Mouse (Mus musculus): ENCODE data around the gene Mamdc4. TPM values are rescaled to one million over a fixed set of nuclear protein-coding genes. Genes with fewer than 3 reads are reported as not detected.
A peak's percentile ranks its signal among the peaks of the same experiment; 100 is the strongest.

Gene Mamdc4
- polyA plus RNA-seq, 1 experiment from 2014 or later: 74.5 TPM

GRCm38 (mm10) chr2:25581294-25581864 is 6.7 kb upstream of the Mamdc4 start, which contains the start of gene Ajm1:
Gene Ajm1, minus strand, starts transcription at chr2:25581757.
- ATAC-seq (ENCODE audit: insufficient read depth, low FRiP score, low read depth): peak; percentile 61; the same call in 1 of the 2 replicates
- H3K36me3 ChIP-seq: peaks cover 16% of the 10 kb centered on the region
- no peaks in the 10 kb centered on the region for H3K9me3 ChIP-seq
- H3K27me3 ChIP-seq (replicated peaks): peaks cover 50% of the 10 kb centered on the region
- H3K4me2 ChIP-seq: peak within 1 kb of the TSS; percentile 77
- H3K4me3 ChIP-seq (replicated peaks): peak within 1 kb of the TSS; percentile 40
- peaks cover 56% of the 10 kb centered on the region for H3K4me1 ChIP-seq
- H3K9ac ChIP-seq: no peak within 1 kb of the TSS
- H3K27ac ChIP-seq: peak within 1 kb of the TSS; percentile 18; the same call in 1 of the 2 replicates
- WGBS: 4% methylated on average over 19 of the region's 19 CpGs

DNA sequence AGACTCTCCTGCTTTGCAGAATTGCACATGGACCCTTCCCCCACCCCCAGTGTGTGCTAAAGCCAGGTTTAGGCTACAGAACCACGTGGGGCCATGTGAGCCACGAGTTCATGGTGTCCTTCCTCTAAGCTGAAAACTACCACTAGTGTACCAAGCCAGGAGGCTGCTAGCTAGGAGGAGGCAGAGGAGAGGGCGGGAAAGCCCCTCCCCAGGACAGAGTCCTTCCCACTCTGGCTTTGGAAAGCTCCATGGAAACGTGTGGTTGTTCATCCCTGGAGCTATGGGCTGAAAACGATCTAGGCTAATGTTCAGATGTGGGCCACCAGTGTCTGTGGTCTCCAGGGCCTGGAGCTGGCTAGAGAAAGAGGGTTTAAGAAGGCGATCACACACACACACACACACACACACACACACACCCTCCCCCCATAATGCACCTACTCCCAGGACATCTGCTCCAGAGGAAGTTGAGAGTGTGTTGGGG is 6.0 kb upstream of the Mamdc4 start:
- WGBS: 44% methylated on average over 6 of the region's 6 CpGs
- Histone ChIP-seq H3K36me3 (peaks cover 16% of the 10 kb centered on the region), H3K4me3 (replicated peaks) (peak overlapping the region; percentile 40; the same call in 1 of the 2 replicates), H3K4me1 (peaks cover 60% of the 10 kb centered on the region), H3K9ac (no peak overlapping the region), H3K4me2 (no peak overlapping the region), H3K27me3 (replicated peaks) (peaks cover 52% of the 10 kb centered on the region), H3K27ac (no peak overlapping the region), H3K9me3 (no peaks in the 10 kb centered on the region)
- ATAC-seq (ENCODE audit: insufficient read depth, low FRiP score, low read depth): no peak

DNA sequence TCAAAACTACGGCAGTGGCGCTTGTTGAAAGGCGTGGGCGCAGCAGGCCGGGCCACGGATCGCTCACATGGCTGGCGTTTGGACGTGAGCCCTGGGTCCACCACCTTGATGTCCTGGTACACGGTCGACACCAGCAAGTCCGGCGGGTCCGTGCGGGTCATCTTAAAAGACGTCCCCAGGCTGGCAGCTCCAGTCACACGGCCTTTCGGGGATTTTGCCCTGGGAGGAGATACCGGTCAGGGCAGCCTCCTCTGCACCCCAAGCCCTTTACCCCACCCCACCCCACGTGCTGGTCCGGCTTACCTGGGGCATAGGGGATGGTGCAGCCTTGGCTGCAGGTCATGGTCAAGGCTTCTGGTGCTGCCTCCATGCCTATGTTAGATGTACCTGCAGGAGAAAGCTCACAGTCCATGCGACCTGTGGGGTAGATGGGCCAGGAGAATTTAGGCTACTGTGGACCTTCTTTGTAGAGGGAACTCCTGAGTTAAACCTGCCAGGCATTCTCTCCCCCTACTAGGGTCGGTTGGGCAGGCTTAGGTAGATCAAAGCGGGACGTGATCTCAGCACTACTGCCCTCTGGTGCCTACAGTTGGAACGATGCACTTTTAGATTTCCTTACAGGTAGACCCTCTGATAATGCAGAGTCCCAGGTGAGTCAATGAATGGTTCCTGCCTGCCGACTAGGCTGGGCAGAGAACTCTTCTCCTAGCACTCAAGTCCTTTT is 5.3 kb upstream of the Mamdc4 start:
- H3K4me1 ChIP-seq: peaks cover 64% of the 10 kb centered on the region
- no peak for ATAC-seq (ENCODE audit: insufficient read depth, low FRiP score, low read depth)

DNA sequence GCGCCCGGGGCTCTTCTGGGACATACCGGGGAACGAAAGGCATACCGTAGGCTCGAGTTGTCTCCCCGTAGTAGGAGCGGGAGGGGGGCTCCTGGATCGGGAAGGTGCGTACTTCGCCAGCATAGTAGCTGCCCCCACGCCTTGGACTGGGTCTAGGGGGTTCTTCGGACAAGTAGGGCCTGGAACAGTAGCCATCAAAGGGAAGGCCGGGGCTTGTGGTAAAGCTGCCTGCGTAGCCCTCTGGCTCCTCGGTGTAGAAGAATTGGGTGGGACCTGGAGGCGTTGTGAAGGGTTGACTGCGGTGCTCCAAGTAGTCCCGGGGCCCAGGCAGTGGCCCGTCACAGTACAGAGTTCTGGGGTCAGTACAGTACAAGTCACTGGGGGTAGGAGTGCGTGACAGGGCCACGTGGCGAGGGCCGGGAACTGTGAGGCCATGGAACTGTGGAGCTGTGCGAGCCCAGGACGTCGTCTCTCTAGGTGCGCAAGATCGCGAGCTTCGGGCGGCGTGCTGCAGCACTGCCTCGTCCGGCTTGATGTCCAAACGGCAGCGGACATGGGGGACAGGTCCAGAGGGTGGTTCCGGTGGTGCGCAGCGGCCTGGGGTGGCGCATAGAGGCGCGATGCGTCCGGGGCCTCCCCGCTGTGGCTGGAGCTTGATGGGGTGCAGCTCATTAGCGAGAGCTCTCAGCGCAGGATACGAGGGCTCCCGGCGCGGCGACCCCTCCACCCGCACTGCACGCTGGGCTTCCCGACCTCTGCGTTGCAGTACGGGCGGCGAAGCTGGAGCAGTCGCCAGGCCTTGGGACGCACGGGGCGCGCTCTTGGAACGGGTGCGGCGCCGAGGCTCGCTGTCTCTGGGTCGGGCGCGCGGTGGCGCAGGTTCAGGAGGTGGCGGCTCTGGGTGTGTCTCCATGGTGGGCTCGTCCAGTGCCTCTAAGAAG is 4.4 kb upstream of the Mamdc4 start:
- Histone ChIP-seq H3K9me3 (no peaks in the 10 kb centered on the region), H3K27ac (no peak overlapping the region), H3K9ac (no peak overlapping the region), H3K27me3 (replicated peaks) (peaks cover 52% of the 10 kb centered on the region), H3K36me3 (peaks cover 6% of the 10 kb centered on the region), H3K4me2 (peak overlapping the region; percentile 51), H3K4me3 (replicated peaks) (peak overlapping the region; percentile 22), H3K4me1 (peaks cover 66% of the 10 kb centered on the region)
- ATAC-seq (ENCODE audit: insufficient read depth, low FRiP score, low read depth): no peak
- 7% methylated on average over 77 of the region's 77 CpGs for WGBS

More for the DNA sequence above, 5.3 kb upstream of the Mamdc4 start:
- Histone ChIP-seq H3K9me3 (no peaks in the 10 kb centered on the region), H3K9ac (no peak overlapping the region), H3K4me3 (replicated peaks) (peak overlapping the region; percentile 22), H3K27ac (no peak overlapping the region), H3K4me2 (peak overlapping the region; percentile 51), H3K27me3 (replicated peaks) (peaks cover 52% of the 10 kb centered on the region), H3K36me3 (peaks cover 9% of the 10 kb centered on the region)
- WGBS: 8% methylated on average over 27 of the region's 27 CpGs

GRCm38 (mm10) chr2:25577951-25578795 is 3.5 kb upstream of the Mamdc4 start:
- H3K9ac ChIP-seq: no peak overlapping the region; the same call in 1 of the 2 replicates
- H3K4me1 ChIP-seq: peaks cover 74% of the 10 kb centered on the region
- peaks cover 52% of the 10 kb centered on the region for H3K27me3 ChIP-seq (replicated peaks)
- 7% methylated on average over 75 of the region's 75 CpGs for WGBS
- no peak overlapping the region for H3K27ac ChIP-seq
- peaks cover 4% of the 10 kb centered on the region for H3K36me3 ChIP-seq
- H3K4me3 ChIP-seq (replicated peaks): peak overlapping the region; percentile 22
- no peak for ATAC-seq (ENCODE audit: insufficient read depth, low FRiP score, low read depth)
- H3K4me2 ChIP-seq: peak overlapping the region; percentile 51
- no peaks in the 10 kb centered on the region for H3K9me3 ChIP-seq

GRCm38 (mm10) chr2:25576965-25577891 is 2.6 kb upstream of the Mamdc4 start:
- Histone ChIP-seq H3K27ac (no peak overlapping the region), H3K27me3 (replicated peaks) (peaks cover 52% of the 10 kb centered on the region), H3K4me2 (peak overlapping the region; percentile 51), H3K36me3 (no peaks in the 10 kb centered on the region), H3K9me3 (no peaks in the 10 kb centered on the region), H3K9ac (no peak overlapping the region), H3K4me3 (replicated peaks) (peak overlapping the region; percentile 22), H3K4me1 (peaks cover 67% of the 10 kb centered on the region)
- 17% methylated on average over 92 of the region's 92 CpGs for WGBS
- no peak for ATAC-seq (ENCODE audit: insufficient read depth, low FRiP score, low read depth)

DNA sequence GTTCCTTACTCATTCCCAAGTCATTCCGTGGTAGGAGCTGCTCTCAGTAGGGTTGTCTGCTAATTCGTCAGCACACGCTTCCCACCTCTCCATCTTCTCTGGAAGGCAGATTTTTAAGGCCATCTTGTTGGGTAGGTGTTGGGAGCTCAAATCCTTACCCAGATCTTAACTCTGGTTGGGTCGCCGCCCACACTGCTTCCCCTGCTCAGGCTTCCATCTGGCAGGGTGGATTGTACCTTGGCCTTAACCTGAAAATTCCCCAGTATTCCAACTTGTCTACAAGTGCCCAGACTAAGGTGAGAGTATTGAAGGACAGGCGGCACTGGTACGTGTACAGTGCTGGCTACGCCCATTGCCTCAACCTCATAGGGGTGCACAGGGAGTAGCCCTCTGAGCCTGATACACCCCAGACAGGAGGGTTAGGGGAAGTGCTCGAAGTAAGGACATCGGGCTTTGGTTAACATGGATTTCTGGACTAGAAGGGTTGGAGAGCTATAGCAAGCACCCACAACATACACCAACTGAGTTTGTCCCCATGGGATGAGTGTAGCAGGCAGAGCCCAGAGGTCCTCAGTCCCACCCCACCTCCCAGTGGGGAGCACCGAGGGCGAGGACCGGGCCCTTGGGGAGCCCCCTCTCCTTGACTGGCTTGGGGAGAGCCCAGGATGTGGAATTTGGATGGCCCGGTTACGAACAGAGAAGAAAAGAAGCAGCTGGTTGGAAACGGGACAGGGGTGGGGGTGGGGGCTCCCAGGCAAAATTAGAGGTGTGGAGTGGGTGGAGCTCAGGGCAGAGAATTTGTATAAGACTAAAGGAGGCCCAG is 1.6 kb upstream of the Mamdc4 start:
- peak overlapping the region; percentile 89; the same call in 1 of the 2 replicates for H3K27ac ChIP-seq
- WGBS: 74% methylated on average over 16 of the region's 16 CpGs
- ATAC-seq (ENCODE audit: insufficient read depth, low FRiP score, low read depth): no peak
- H3K36me3 ChIP-seq: no peaks in the 10 kb centered on the region
- H3K4me2 ChIP-seq: peak overlapping the region; percentile 92; the same call in 1 of the 2 replicates
- no peaks in the 10 kb centered on the region for H3K9me3 ChIP-seq
- no peak overlapping the region for H3K9ac ChIP-seq
- peaks cover 61% of the 10 kb centered on the region for H3K4me1 ChIP-seq
- peaks cover 50% of the 10 kb centered on the region for H3K27me3 ChIP-seq (replicated peaks)
- H3K4me3 ChIP-seq (replicated peaks): peak overlapping the region; percentile 50

DNA sequence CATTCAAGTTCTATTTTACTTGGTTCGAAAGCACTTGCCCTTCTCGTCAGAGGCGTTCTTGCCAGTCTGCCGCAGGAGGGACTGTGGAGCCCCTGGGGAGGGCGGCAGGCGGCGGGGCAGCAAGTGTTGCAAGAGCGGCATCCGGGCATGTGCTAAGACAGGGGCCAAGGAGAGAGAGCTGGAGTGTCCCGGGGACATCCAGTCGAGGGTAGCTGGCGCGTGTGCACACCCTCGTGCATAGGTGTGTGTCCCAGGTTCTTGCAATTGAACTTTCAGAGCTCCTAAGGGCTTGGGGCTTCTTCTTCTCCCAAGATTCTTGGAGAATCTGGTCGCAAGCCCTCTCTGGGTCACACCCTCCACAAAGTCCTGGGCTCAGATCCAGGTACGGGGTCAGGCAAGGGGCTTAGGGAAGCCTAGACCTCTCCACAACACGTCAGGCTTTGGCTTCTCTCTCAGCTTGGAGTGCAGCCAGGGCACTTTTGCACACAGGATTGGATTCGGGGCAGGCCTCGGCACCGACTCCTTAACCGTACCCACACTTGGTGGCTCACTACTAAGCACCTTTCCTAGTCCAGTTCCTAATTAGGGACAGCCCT is 885 bp upstream of the Mamdc4 start:
- Histone ChIP-seq H3K4me2 (peak overlapping the region; percentile 92), H3K9me3 (no peaks in the 10 kb centered on the region), H3K36me3 (no peaks in the 10 kb centered on the region), H3K9ac (peak overlapping the region; percentile 48; the same call in 1 of the 2 replicates), H3K27ac (peak overlapping the region; percentile 89), H3K4me3 (replicated peaks) (peak overlapping the region; percentile 50), H3K4me1 (peaks cover 55% of the 10 kb centered on the region), H3K27me3 (replicated peaks) (peaks cover 43% of the 10 kb centered on the region)
- no peak for ATAC-seq (ENCODE audit: insufficient read depth, low FRiP score, low read depth)
- WGBS: 16% methylated on average over 21 of the region's 21 CpGs

GRCm38 (mm10) chr2:25574136-25574535 is 509 bp downstream of the Mamdc4 start:
- WGBS: 14% methylated on average over 11 of the region's 11 CpGs
- Histone ChIP-seq H3K27ac (peak overlapping the region; percentile 89), H3K27me3 (replicated peaks) (peaks cover 29% of the 10 kb centered on the region), H3K4me1 (peaks cover 45% of the 10 kb centered on the region), H3K4me3 (replicated peaks) (peak overlapping the region; percentile 50), H3K36me3 (0 out of 2 replicates have a peak, but pooled peaks cover 4% of the 10 kb centered on the region), H3K9ac (peak overlapping the region; percentile 21; the same call in 1 of the 2 replicates), H3K9me3 (no peaks in the 10 kb centered on the region), H3K4me2 (peak overlapping the region; percentile 92)
- ATAC-seq (ENCODE audit: insufficient read depth, low FRiP score, low read depth): no peak
